Mouse (Mus musculus) WW6 (cell line): ENCODE measurements at regions not wholly inside any gene's neighbourhood (a gene's known extent, or its start where the extent isn't known, plus 50 kb on each side); places are given as distances from the start of the nearest gene placed in this dataset.
"Not testable (repeated sequence)": the region's sequence is repeated elsewhere in the genome, so short reads cannot be mapped to it uniquely, and the experiment has no call there.

Source experiments
- DNase-seq: peaks from one replicate; pipeline ENCODE4 v3.0.0-alpha.2; 2013; ENCODE audit warnings: low read depth, low spot score

GRCm38 (mm10) chr7:73254972-73255371, 120.3 kb upstream of the Rgma start:
- not testable (repeated sequence) for DNase-seq

- no peak for DNase-seq
These were observed 115.2 kb upstream of the Rgma start for GRCm38 (mm10) chr7:73260140-73260539.

- DNase-seq = no peak
These were observed 113.6 kb upstream of the Rgma start for GRCm38 (mm10) chr7:73261750-73262149.

- no peak for DNase-seq
These were observed 112.8 kb upstream of the Rgma start for GRCm38 (mm10) chr7:73262526-73262925.

GRCm38 (mm10) chr7:73269626-73270025, 105.7 kb upstream of the Rgma start:
- no peak for DNase-seq

GRCm38 (mm10) chr7:73272787-73273186, 102.5 kb upstream of the Rgma start:
- no peak for DNase-seq

GRCm38 (mm10) chr7:73275814-73276271, 99.5 kb upstream of the Rgma start:
- DNase-seq = no peak

GRCm38 (mm10) chr7:73278616-73279015, 96.7 kb upstream of the Rgma start:
- DNase-seq = no peak

GRCm38 (mm10) chr7:73279936-73280445, 95.3 kb upstream of the Rgma start:
- no peak for DNase-seq

GRCm38 (mm10) chr7:73286244-73286643, 89.1 kb upstream of the Rgma start:
- DNase-seq = no peak

GRCm38 (mm10) chr7:73293337-73293736, 82.0 kb upstream of the Rgma start:
- no peak for DNase-seq

- DNase-seq = no peak
These were observed 80.9 kb upstream of the Rgma start for GRCm38 (mm10) chr7:73294399-73294798.

- DNase-seq = no peak
These were observed 72.8 kb upstream of the Rgma start for GRCm38 (mm10) chr7:73302501-73302900.

- no peak for DNase-seq
These were observed 71.5 kb upstream of the Rgma start for GRCm38 (mm10) chr7:73303818-73304217.

- DNase-seq = no peak
These were observed 70.5 kb upstream of the Rgma start for GRCm38 (mm10) chr7:73304799-73305198.

GRCm38 (mm10) chr7:73305286-73305975, 69.9 kb upstream of the Rgma start:
- no peak for DNase-seq

- no peak for DNase-seq
These were observed 69.0 kb upstream of the Rgma start for GRCm38 (mm10) chr7:73306296-73306695.

- DNase-seq = no peak
These were observed 68.6 kb upstream of the Rgma start for GRCm38 (mm10) chr7:73306728-73307127.

GRCm38 (mm10) chr7:73307586-73308490, 67.5 kb upstream of the Rgma start:
- DNase-seq = no peak

- DNase-seq = no peak
These were observed 66.3 kb upstream of the Rgma start for GRCm38 (mm10) chr7:73308981-73309380.

GRCm38 (mm10) chr7:73310056-73310455, 65.3 kb upstream of the Rgma start:
- no peak for DNase-seq

GRCm38 (mm10) chr7:73310581-73311136, 64.7 kb upstream of the Rgma start:
- no peak for DNase-seq
